Mouse (Mus musculus): ENCODE data around the gene Camkk2.

GRCm38 (mm10) chr5:122716793-122717192 is 62.4 kb downstream of the Camkk2 start:
- TF ChIP-seq CTCF (IDR thresholded peaks at IDR 0.05; ENCODE audit: low read depth, low read length) = no peak
- no peak for TF ChIP-seq POLR2A (IDR thresholded peaks at IDR 0.05; ENCODE audit: borderline replicate concordance, low read depth, low read length)
